Mouse (Mus musculus) liver, embryonic 13.5 days (tissue): ENCODE data around the gene Arhgef10l. TPM values are rescaled to one million over a fixed set of nuclear protein-coding genes. Genes with fewer than 3 reads are reported as not detected.

Experiments used
- ATAC-seq: fragments of 200-750 bp; cut with Nextera tagmentation; 2 replicates; pipeline ENCODE4 v1.8.0; 2017; ENCODE audit warnings: low read depth, mild to moderate bottlenecking, moderate number of reproducible peaks, moderate library complexity
- DNase-seq: peaks from one replicate; pipeline ENCODE4 v3.0.0; 2022
- H3K27ac ChIP-seq: fragments of 300-500 bp; sonication (generic); 2 replicates; pipeline ENCODE4 v1.5.1; 2015; ENCODE audit warnings: moderate library complexity, mild to moderate bottlenecking, inconsistent platforms
- H3K27me3 ChIP-seq: fragments of 300-500 bp; sonication (generic); 2 replicates; pipeline ENCODE4 v1.6.1; 2015; ENCODE audit warnings: mild to moderate bottlenecking, inconsistent platforms
- H3K36me3 ChIP-seq: fragments of 300-500 bp; sonication (generic); 2 replicates; pipeline ENCODE4 v1.6.1; 2015; ENCODE audit warnings: mild to moderate bottlenecking, inconsistent platforms
- H3K4me1 ChIP-seq: fragments of 300-500 bp; sonication (generic); replicated peaks from 2 replicates; pipeline ENCODE4 v1.6.1; 2015; ENCODE audit warnings: inconsistent platforms
- H3K4me2 ChIP-seq: fragments of 300-500 bp; sonication (generic); 2 replicates; pipeline ENCODE4 v1.6.1; 2015; ENCODE audit warnings: inconsistent platforms, mild to moderate bottlenecking, moderate library complexity
- H3K4me3 ChIP-seq: fragments of 300-500 bp; sonication (generic); replicated peaks from 2 replicates; pipeline ENCODE4 v1.5.1; 2015; ENCODE audit warnings: mild to moderate bottlenecking, inconsistent platforms
- H3K9ac ChIP-seq: fragments of 300-500 bp; sonication (generic); 2 replicates; pipeline ENCODE4 v1.6.1; 2015; ENCODE audit warnings: mild to moderate bottlenecking, inconsistent platforms
- H3K9me3 ChIP-seq: fragments of 300-500 bp; sonication (generic); replicated peaks from 2 replicates; pipeline ENCODE4 v1.6.1; 2016; ENCODE audit warnings: inconsistent platforms
- WGBS: fragments of 180-500 bp; shearing (Covaris S2); methylation state at CpG from one replicate; pipeline ENCODE4 v1.1.7; 2015; ENCODE audit not compliant: insufficient replicate concordance; 5-methylcytosine and 5-hydroxymethylcytosine counted together
- polyA plus RNA-seq: library from polyadenylated mRNA; unstranded; fragments of >200 nt; fragmentation: Nextera tagmentation; extraction: Ambion mirVana; gene quantifications from 2 replicates; pipeline ENCODE4 v1.2.1, GENCODE M21; 2015

Arhgef10l gene
- polyA plus RNA-seq, 1 experiment from 2014 or later = 2.7 TPM

GRCm38 (mm10) chr4:140653835-140654583 lies 11.8 kb downstream of the Arhgef10l start:
- WGBS = 29% methylated on average over 14 of the region's 14 CpGs
- no peak overlapping the region for H3K9ac ChIP-seq
- ATAC-seq (no peak), DNase-seq (no peak)
- H3K27ac ChIP-seq = no peak overlapping the region
- peaks cover 13% of the 10 kb centered on the region for H3K4me1 ChIP-seq
- H3K9me3 ChIP-seq = no peaks in the 10 kb centered on the region
- no peak overlapping the region for H3K4me3 ChIP-seq
- H3K36me3 ChIP-seq = no peaks in the 10 kb centered on the region
- no peak overlapping the region for H3K4me2 ChIP-seq
- peaks cover 23% of the 10 kb centered on the region for H3K27me3 ChIP-seq

- H3K36me3 ChIP-seq = no peaks in the 10 kb centered on the region
- no peak for DNase-seq
- H3K9me3 ChIP-seq = no peaks in the 10 kb centered on the region
- H3K27me3 ChIP-seq = peaks cover 49% of the 10 kb centered on the region
- no peak for ATAC-seq
- no peak overlapping the region for H3K9ac ChIP-seq
- peaks cover 6% of the 10 kb centered on the region for H3K4me1 ChIP-seq
- no peak overlapping the region for H3K4me3 ChIP-seq
- 36% methylated on average over 1 of the region's 1 CpGs for WGBS
- H3K27ac ChIP-seq = no peak overlapping the region
- no peak overlapping the region for H3K4me2 ChIP-seq
Measured at GRCm38 (mm10) chr4:140649731-140650130, 16.1 kb downstream of the Arhgef10l start.

GRCm38 (mm10) chr4:140649207-140649591 lies 16.6 kb downstream of the Arhgef10l start:
- Histone ChIP-seq H3K27ac (no peak overlapping the region), H3K9ac (0 out of 2 replicates have a peak overlapping the region, but pooled peaks have one; percentile 55), H3K4me2 (peak overlapping the region; percentile 55), H3K36me3 (no peaks in the 10 kb centered on the region), H3K4me3 (no peak overlapping the region), H3K27me3 (peaks cover 49% of the 10 kb centered on the region), H3K4me1 (peaks cover 6% of the 10 kb centered on the region), H3K9me3 (no peaks in the 10 kb centered on the region)
- 39% methylated on average over 9 of the region's 9 CpGs for WGBS
- ATAC-seq (no peak), DNase-seq (no peak)

GRCm38 (mm10) chr4:140648443-140649206 lies 17.2 kb downstream of the Arhgef10l start:
- 5% methylated on average over 39 of the region's 50 CpGs for WGBS
- Histone ChIP-seq H3K4me3 (peak overlapping the region; percentile 57), H3K4me1 (peaks cover 6% of the 10 kb centered on the region), H3K27me3 (peaks cover 49% of the 10 kb centered on the region), H3K27ac (no peak overlapping the region), H3K4me2 (peak overlapping the region; percentile 55), H3K9me3 (no peaks in the 10 kb centered on the region), H3K36me3 (no peaks in the 10 kb centered on the region), H3K9ac (peak overlapping the region; percentile 55)
- ATAC-seq (no peak), DNase-seq (no peak)

GRCm38 (mm10) chr4:140647711-140648421 lies 17.9 kb downstream of the Arhgef10l start:
- H3K27me3 ChIP-seq = peaks cover 43% of the 10 kb centered on the region
- H3K9ac ChIP-seq = peak overlapping the region; percentile 55
- H3K36me3 ChIP-seq = no peaks in the 10 kb centered on the region
- H3K4me2 ChIP-seq = peak overlapping the region; percentile 55
- peaks cover 6% of the 10 kb centered on the region for H3K4me1 ChIP-seq
- peak overlapping the region; percentile 57 for H3K4me3 ChIP-seq
- H3K9me3 ChIP-seq = no peaks in the 10 kb centered on the region
- 22% methylated on average over 12 of the region's 12 CpGs for WGBS
- no peak overlapping the region for H3K27ac ChIP-seq
- DNase-seq = no peak
- 0 out of 2 replicates have a peak, but pooled peaks have one; percentile 15 for ATAC-seq

- Histone ChIP-seq H3K4me2 (no peak overlapping the region), H3K27ac (no peak overlapping the region), H3K27me3 (peaks cover 38% of the 10 kb centered on the region), H3K36me3 (no peaks in the 10 kb centered on the region), H3K4me1 (peaks cover 6% of the 10 kb centered on the region), H3K9ac (no peak overlapping the region), H3K9me3 (no peaks in the 10 kb centered on the region), H3K4me3 (no peak overlapping the region)
- WGBS = 45% methylated on average over 3 of the region's 3 CpGs
- no peak for DNase-seq
- no peak for ATAC-seq
Measured at GRCm38 (mm10) chr4:140645638-140646037, 20.2 kb downstream of the Arhgef10l start.

- 48% methylated on average over 3 of the region's 3 CpGs for WGBS
Measured at GRCm38 (mm10) chr4:140644701-140645100, 21.1 kb downstream of the Arhgef10l start.

DNA sequence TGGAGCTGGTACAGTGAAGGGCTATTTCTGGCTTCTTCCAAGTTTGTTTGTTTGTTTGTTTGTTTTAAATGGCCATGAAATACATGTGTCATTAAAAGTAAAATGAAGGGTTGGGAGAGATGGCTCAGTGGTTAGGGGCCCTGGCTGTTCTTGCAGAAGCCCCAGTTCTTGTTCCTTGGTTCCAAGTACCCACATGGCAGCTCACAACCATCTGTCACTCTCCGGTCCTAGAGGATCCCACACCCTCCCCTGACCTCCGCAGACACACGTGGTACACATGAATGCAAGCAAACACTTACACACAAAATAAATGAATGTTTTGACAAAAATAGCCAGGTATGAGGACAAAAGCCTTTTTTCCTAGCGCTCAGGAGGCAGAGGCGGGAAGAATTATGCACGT lies 21.5 kb downstream of the Arhgef10l start:
- no peak overlapping the region for H3K4me2 ChIP-seq
- WGBS = 63% methylated on average over 6 of the region's 6 CpGs
- DNase-seq = no peak

More at GRCm38 (mm10) chr4:140644701-140645100, 21.1 kb downstream of the Arhgef10l start:
- H3K27me3 ChIP-seq = peaks cover 33% of the 10 kb centered on the region
- no peak overlapping the region for H3K27ac ChIP-seq
- H3K36me3 ChIP-seq = no peaks in the 10 kb centered on the region
- ATAC-seq (no peak), DNase-seq (no peak)
- H3K9me3 ChIP-seq = no peaks in the 10 kb centered on the region
- peaks cover 6% of the 10 kb centered on the region for H3K4me1 ChIP-seq
- H3K4me2 ChIP-seq = no peak overlapping the region
- no peak overlapping the region for H3K4me3 ChIP-seq
- H3K9ac ChIP-seq = no peak overlapping the region

GRCm38 (mm10) chr4:140642378-140642777 lies 23.4 kb downstream of the Arhgef10l start:
- H3K4me1 ChIP-seq = peaks cover 1% of the 10 kb centered on the region; the same call in 1 of the 2 replicates
- DNase-seq (no peak), ATAC-seq (no peak)
- no peak overlapping the region for H3K9ac ChIP-seq
- no peaks in the 10 kb centered on the region for H3K36me3 ChIP-seq
- WGBS = 53% methylated on average over 4 of the region's 4 CpGs
- peaks cover 10% of the 10 kb centered on the region for H3K27me3 ChIP-seq
- H3K4me2 ChIP-seq = no peak overlapping the region
- H3K4me3 ChIP-seq = no peak overlapping the region
- no peaks in the 10 kb centered on the region for H3K9me3 ChIP-seq
- H3K27ac ChIP-seq = no peak overlapping the region

More for the DNA sequence above, 21.5 kb downstream of the Arhgef10l start:
- no peak overlapping the region for H3K27ac ChIP-seq
- H3K9ac ChIP-seq = no peak overlapping the region
- no peaks in the 10 kb centered on the region for H3K9me3 ChIP-seq
- peaks cover 29% of the 10 kb centered on the region for H3K27me3 ChIP-seq
- ATAC-seq = no peak
- H3K36me3 ChIP-seq = no peaks in the 10 kb centered on the region
- peaks cover 6% of the 10 kb centered on the region for H3K4me1 ChIP-seq
- no peak overlapping the region for H3K4me3 ChIP-seq

DNA sequence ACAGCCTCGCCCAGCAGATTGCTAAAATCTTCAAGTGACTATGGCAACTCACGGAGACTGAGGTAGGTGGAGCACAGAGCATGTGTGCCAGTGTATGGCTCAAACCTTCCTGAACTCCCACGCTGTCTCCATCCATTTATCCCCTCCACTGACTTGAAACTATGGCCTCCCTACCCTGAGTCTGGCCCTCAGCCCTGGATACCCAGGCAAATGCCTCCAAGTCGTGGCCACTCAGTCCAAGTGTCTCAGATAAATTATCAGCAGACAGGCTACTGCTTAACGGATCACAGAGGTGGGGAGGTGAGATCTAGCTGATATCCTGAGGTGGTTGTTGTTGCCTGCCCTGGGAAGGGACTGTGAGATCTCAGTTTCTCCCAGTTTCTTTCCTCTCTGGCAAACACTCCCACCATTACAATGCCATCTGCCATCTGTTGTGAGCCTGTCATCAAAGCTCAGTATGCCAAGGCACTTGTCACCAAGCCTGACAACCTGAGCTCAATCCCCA lies 24.3 kb downstream of the Arhgef10l start:
- Histone ChIP-seq H3K4me3 (no peak overlapping the region), H3K4me2 (no peak overlapping the region), H3K9me3 (no peaks in the 10 kb centered on the region), H3K36me3 (no peaks in the 10 kb centered on the region), H3K4me1 (peaks cover 5% of the 10 kb centered on the region), H3K9ac (no peak overlapping the region), H3K27ac (no peak overlapping the region), H3K27me3 (peaks cover 5% of the 10 kb centered on the region; the same call in 1 of the 2 replicates)
- DNase-seq (no peak), ATAC-seq (no peak)
- 39% methylated on average over 5 of the region's 5 CpGs for WGBS

GRCm38 (mm10) chr4:140640668-140641067 lies 25.1 kb downstream of the Arhgef10l start:
- peaks cover 9% of the 10 kb centered on the region for H3K4me1 ChIP-seq
- H3K4me3 ChIP-seq = no peak overlapping the region
- no peak overlapping the region for H3K4me2 ChIP-seq
- H3K9me3 ChIP-seq = no peaks in the 10 kb centered on the region
- DNase-seq (no peak), ATAC-seq (no peak)
- no peak overlapping the region for H3K9ac ChIP-seq
- WGBS = 61% methylated on average over 9 of the region's 9 CpGs
- no peaks in the 10 kb centered on the region for H3K36me3 ChIP-seq
- no peaks in the 10 kb centered on the region for H3K27me3 ChIP-seq
- no peak overlapping the region for H3K27ac ChIP-seq
